Mouse (Mus musculus) stomach, embryonic 16.5 days (tissue): Measurements from ENCODE around the gene Nkx2-4. TPM values are rescaled to one million over a fixed set of nuclear protein-coding genes. Genes with fewer than 3 reads are reported as not detected.

Experiments used
- ATAC-seq: fragments of 200-750 bp; cut with Nextera tagmentation; 2 replicates; pipeline ENCODE4 v1.8.0; 2017; ENCODE audit warnings: moderate number of reproducible peaks, moderate TSS enrichment; ENCODE audit not compliant: insufficient read depth, low FRiP score
- H3K27ac ChIP-seq: fragments of 300-500 bp; sonication (generic); 2 replicates; pipeline ENCODE4 v1.5.1; 2014; ENCODE audit warnings: low read length
- H3K27me3 ChIP-seq: fragments of 300-500 bp; sonication (generic); 2 replicates; pipeline ENCODE4 v1.6.1; 2014; ENCODE audit warnings: low read length, control low read depth, mixed read lengths; ENCODE audit not compliant: control insufficient read depth, insufficient read depth
- H3K36me3 ChIP-seq: fragments of 300-500 bp; sonication (generic); 2 replicates; pipeline ENCODE4 v1.6.1; 2014; ENCODE audit warnings: low read length; ENCODE audit not compliant: control insufficient read depth, insufficient read depth
- H3K4me1 ChIP-seq: fragments of 300-500 bp; sonication (generic); 2 replicates; pipeline ENCODE4 v1.6.1; 2014; ENCODE audit warnings: low read length, control low read depth, mixed read lengths; ENCODE audit not compliant: control insufficient read depth, insufficient read depth
- H3K4me2 ChIP-seq: fragments of 300-500 bp; sonication (generic); 2 replicates; pipeline ENCODE4 v1.6.1; 2014; ENCODE audit warnings: low read depth, low read length, mixed read lengths
- H3K4me3 ChIP-seq: fragments of 300-500 bp; sonication (generic); replicated peaks from 2 replicates; pipeline ENCODE4 v1.5.1; 2014; ENCODE audit warnings: mild to moderate bottlenecking, low read length
- H3K9ac ChIP-seq: fragments of 300-500 bp; sonication (generic); 2 replicates; pipeline ENCODE4 v1.6.1; 2014; ENCODE audit warnings: low read length
- H3K9me3 ChIP-seq: fragments of 300-500 bp; sonication (generic); replicated peaks from 2 replicates; pipeline ENCODE4 v1.6.1; 2016; ENCODE audit warnings: low read length, control low read depth; ENCODE audit not compliant: control insufficient read depth
- WGBS: fragments of 180-500 bp; shearing (Covaris S2); extraction: QIAGEN DNeasy Blood & Tissue Kit; methylation state at CpG from one replicate; pipeline ENCODE4 v1.1.7; 2014; 5-methylcytosine and 5-hydroxymethylcytosine counted together
- polyA plus RNA-seq: library from polyadenylated mRNA; unstranded; fragments of >200 nt; fragmentation: Nextera tagmentation; extraction: Ambion mirVana; gene quantifications from 2 replicates; pipeline ENCODE4 v1.2.1, GENCODE M21; 2015

Nkx2-4 gene
- polyA plus RNA-seq = not detected in 2 replicates

- peaks cover 11% of the 10 kb centered on the region for H3K4me1 ChIP-seq
- under 1% methylated on average over 72 of the region's 82 CpGs for WGBS
- H3K9me3 ChIP-seq = no peaks in the 10 kb centered on the region
- H3K4me3 ChIP-seq = peak within 1 kb of the TSS; percentile 43
- H3K27me3 ChIP-seq = peaks cover 56% of the 10 kb centered on the region
- H3K27ac ChIP-seq = no peak within 1 kb of the TSS
- H3K9ac ChIP-seq = peak within 1 kb of the TSS; percentile 43; the same call in 1 of the 2 replicates
- H3K4me2 ChIP-seq = peak within 1 kb of the TSS; percentile 59
- no peaks in the 10 kb centered on the region for H3K36me3 ChIP-seq
- no peak for ATAC-seq
These were observed at the start of gene Nkx2-4 for GRCm38 (mm10) chr2:147085072-147085870. Gene Nkx2-4 (minus strand): TSS chr2:147085445.

- Histone ChIP-seq H3K4me2 (no peak overlapping the region), H3K27me3 (no peaks in the 10 kb centered on the region), H3K27ac (no peak overlapping the region), H3K4me1 (no peaks in the 10 kb centered on the region), H3K4me3 (no peak overlapping the region), H3K36me3 (no peaks in the 10 kb centered on the region), H3K9me3 (no peaks in the 10 kb centered on the region), H3K9ac (no peak overlapping the region)
- no peak for ATAC-seq
- WGBS = 78% methylated on average over 6 of the region's 6 CpGs
These were observed 42.1 kb upstream of the Nkx2-4 start for GRCm38 (mm10) chr2:147127366-147127765.

GRCm38 (mm10) chr2:147119736-147120135 is 34.5 kb upstream of the Nkx2-4 start:
- Histone ChIP-seq H3K27ac (no peak overlapping the region), H3K4me1 (no peaks in the 10 kb centered on the region), H3K36me3 (no peaks in the 10 kb centered on the region), H3K4me2 (no peak overlapping the region), H3K9ac (no peak overlapping the region), H3K27me3 (no peaks in the 10 kb centered on the region), H3K9me3 (no peaks in the 10 kb centered on the region), H3K4me3 (no peak overlapping the region)
- WGBS = 90% methylated on average over 1 of the region's 1 CpGs
- ATAC-seq = no peak

GRCm38 (mm10) chr2:147086441-147086840 is 1.2 kb upstream of the Nkx2-4 start:
- Histone ChIP-seq H3K9ac (no peak overlapping the region), H3K27me3 (peaks cover 50% of the 10 kb centered on the region), H3K36me3 (no peaks in the 10 kb centered on the region), H3K4me2 (no peak overlapping the region), H3K27ac (no peak overlapping the region), H3K4me3 (no peak overlapping the region), H3K4me1 (peaks cover 11% of the 10 kb centered on the region), H3K9me3 (no peaks in the 10 kb centered on the region)
- no peak for ATAC-seq
- WGBS = 18% methylated on average over 5 of the region's 5 CpGs

- ATAC-seq = no peak
- Histone ChIP-seq H3K27ac (no peak overlapping the region), H3K4me3 (no peak overlapping the region), H3K9ac (no peak overlapping the region), H3K27me3 (peaks cover 55% of the 10 kb centered on the region), H3K4me1 (peaks cover 11% of the 10 kb centered on the region), H3K4me2 (no peak overlapping the region), H3K9me3 (no peaks in the 10 kb centered on the region), H3K36me3 (no peaks in the 10 kb centered on the region)
- WGBS = 12% methylated on average over 6 of the region's 6 CpGs
These were observed 692 bp upstream of the Nkx2-4 start for GRCm38 (mm10) chr2:147085937-147086336.

GRCm38 (mm10) chr2:147084366-147085071 is 726 bp downstream of the Nkx2-4 start:
- no peak overlapping the region for H3K9ac ChIP-seq
- WGBS = 2% methylated on average over 105 of the region's 106 CpGs
- 0 out of 2 replicates have a peak, but pooled peaks have one; percentile 40 for ATAC-seq
- peak overlapping the region; percentile 59 for H3K4me2 ChIP-seq
- H3K4me1 ChIP-seq = peaks cover 11% of the 10 kb centered on the region
- H3K36me3 ChIP-seq = no peaks in the 10 kb centered on the region
- no peaks in the 10 kb centered on the region for H3K9me3 ChIP-seq
- H3K4me3 ChIP-seq = peak overlapping the region; percentile 43
- no peak overlapping the region for H3K27ac ChIP-seq
- peaks cover 57% of the 10 kb centered on the region for H3K27me3 ChIP-seq

- peak; percentile 40; the same call in 1 of the 2 replicates for ATAC-seq
- 1% methylated on average over 72 of the region's 72 CpGs for WGBS
- Histone ChIP-seq H3K4me1 (peaks cover 11% of the 10 kb centered on the region), H3K4me3 (peak overlapping the region; percentile 43), H3K4me2 (peak overlapping the region; percentile 59), H3K27ac (no peak overlapping the region), H3K9me3 (no peaks in the 10 kb centered on the region), H3K36me3 (no peaks in the 10 kb centered on the region), H3K27me3 (peaks cover 59% of the 10 kb centered on the region), H3K9ac (no peak overlapping the region)
These were observed 1.5 kb downstream of the Nkx2-4 start for GRCm38 (mm10) chr2:147083471-147084365.

GRCm38 (mm10) chr2:147082391-147082790 is 2.9 kb downstream of the Nkx2-4 start:
- Histone ChIP-seq H3K9ac (no peak overlapping the region), H3K9me3 (no peaks in the 10 kb centered on the region), H3K4me3 (no peak overlapping the region), H3K27ac (no peak overlapping the region), H3K27me3 (peaks cover 53% of the 10 kb centered on the region), H3K4me2 (no peak overlapping the region), H3K36me3 (no peaks in the 10 kb centered on the region), H3K4me1 (peaks cover 11% of the 10 kb centered on the region)
- WGBS = 67% methylated on average over 4 of the region's 4 CpGs
- ATAC-seq = no peak
